Mouse (Mus musculus): ENCODE data around the gene Zrsr1.

DNA sequence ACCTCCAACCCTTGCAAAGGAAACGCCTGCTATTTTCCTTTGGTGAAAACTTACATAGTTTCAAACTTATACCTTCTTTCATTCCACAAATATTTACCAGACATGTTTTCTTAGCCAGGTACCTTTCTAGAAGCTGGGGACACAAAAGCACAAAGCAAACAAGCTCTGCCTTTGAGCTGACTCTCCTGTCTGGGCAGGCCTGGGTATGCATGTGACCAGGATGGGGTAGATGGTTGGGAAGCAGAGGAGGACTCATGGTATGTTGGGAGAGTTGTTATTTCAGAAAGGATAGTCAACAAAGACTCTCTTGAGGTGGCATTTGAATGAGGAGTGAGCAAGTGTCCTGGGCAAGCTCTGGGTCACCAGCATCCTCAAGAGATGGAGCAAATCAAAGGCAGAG lies 41.3 kb downstream of the Zrsr1 start:
- TF ChIP-seq CTCF (IDR thresholded peaks at IDR 0.05) (no peak), EP300 (IDR thresholded peaks at IDR 0.05) (no peak)

Measured in lung, postnatal 0 days (tissue).